Mouse (Mus musculus): ENCODE data around the gene Ppp2r2c.

DNA sequence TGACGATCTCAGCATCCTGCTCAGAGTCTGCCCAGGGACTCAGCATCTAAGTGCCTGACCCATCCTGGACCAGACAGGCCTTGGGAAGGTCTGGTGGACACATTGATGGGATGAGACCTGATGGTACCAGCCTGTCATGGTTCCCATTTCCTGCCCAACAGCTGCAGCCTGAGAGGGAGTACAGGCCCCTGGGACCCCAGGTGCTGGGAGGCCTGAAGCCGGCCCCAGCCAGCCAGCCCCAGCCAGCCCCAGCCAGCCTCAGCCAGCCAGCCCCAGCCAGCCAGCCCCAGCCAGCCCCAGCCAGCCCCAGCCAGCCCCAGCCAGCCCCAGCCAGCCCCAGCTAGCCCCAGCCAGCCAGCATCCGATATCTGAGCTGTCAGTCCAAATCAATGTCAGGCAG lies 46.9 kb downstream of the Ppp2r2c start:
- TF ChIP-seq CTCF (IDR thresholded peaks at IDR 0.05; ENCODE audit: insufficient read depth, low read length) (no peak), POLR2A (IDR thresholded peaks at IDR 0.05; ENCODE audit: borderline replicate concordance, extremely low read depth, low read depth, low read length) (no peak)

Measured in lung, adult 2 months (tissue).